Mouse (Mus musculus): Measurements from ENCODE around the gene Zfyve9. TPM values are rescaled to one million over a fixed set of nuclear protein-coding genes. Genes with fewer than 3 reads are reported as not detected.

Zfyve9 gene
- total RNA-seq, 2 experiments from 2014 or later = 0.15 to 0.33 TPM

DNA sequence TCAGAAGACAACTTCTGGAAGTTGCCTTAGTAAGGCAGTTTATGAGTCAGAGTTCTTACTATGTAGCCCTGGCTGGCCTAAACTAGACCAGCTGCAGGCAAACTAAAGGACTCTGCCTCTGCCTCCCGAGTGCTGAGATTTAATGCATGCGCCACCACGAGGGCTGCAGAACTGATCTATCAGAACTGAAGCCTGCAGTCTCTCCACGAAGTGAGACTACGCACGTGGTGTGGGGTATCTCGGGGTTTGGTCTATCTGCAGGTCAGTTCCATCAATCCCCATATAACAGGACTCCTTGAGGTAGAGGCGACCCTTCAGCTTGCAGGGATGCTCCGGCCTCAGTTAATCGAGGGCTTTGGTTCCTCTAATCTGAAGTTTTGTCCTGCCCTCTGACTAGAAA is 161.4 kb downstream of the Zfyve9 start:
- ATAC-seq (replicated peaks; ENCODE audit: poor library complexity) = peak; percentile 10

DNA sequence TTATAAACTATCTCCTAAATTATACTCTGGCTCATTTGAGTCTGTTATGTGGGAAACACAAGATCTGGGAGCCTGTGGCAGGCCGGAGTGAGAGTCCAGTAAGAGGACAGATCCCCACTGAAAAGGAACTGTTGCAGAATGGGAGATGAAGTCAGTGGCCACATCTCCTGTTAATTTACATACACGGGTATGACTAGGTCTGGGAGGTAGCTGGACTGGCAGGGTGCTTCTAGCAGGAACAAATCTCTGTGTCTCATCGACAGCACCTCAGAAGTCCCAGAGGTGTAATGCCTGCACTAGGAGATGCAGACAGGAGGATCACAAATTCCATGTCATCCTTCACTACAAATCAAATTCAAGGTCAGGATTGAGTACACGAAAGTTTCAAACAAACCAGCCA is 162.0 kb downstream of the Zfyve9 start:
- ATAC-seq (replicated peaks; ENCODE audit: poor library complexity) = no peak

DNA sequence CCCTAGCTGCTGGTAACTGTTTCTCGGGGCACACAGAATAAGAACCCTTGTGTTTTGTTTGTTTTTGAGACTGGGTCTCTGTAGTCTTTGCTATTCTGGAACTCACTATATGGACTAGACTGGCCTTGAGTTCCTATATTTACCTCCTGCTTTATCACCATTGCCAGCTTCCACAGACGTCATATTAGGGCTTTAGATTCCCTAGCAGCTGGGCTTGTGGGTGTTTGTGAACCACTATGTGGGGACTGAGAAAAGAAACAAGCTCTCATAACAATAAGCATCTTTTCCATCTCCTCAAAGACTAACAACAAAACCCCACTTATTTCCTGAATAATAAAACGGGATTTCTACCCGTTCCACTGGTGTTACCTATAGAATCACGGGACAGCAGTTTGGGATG is 169.7 kb downstream of the Zfyve9 start:
- no peak for ATAC-seq (replicated peaks; ENCODE audit: poor library complexity)

DNA sequence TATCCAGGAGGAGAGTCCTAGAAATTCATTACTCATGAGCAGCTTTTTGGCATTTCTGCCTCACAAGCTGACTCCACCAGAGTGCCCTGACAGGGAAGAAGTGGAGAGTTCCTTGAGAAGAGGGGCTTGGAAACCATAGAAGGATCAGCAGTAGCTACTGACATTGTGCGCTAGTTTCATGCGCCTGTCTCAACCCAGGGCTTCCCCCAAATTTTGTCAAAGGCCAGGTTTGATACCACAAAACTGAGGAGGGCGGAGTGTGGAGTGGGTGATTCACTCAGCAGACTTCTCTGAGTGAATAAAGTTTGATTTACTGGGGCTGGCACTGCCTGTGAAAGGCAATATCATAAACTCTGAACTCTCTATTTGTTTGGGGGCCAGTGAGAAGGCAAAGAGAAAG is 171.9 kb downstream of the Zfyve9 start:
- ATAC-seq (replicated peaks; ENCODE audit: poor library complexity) = no peak

DNA sequence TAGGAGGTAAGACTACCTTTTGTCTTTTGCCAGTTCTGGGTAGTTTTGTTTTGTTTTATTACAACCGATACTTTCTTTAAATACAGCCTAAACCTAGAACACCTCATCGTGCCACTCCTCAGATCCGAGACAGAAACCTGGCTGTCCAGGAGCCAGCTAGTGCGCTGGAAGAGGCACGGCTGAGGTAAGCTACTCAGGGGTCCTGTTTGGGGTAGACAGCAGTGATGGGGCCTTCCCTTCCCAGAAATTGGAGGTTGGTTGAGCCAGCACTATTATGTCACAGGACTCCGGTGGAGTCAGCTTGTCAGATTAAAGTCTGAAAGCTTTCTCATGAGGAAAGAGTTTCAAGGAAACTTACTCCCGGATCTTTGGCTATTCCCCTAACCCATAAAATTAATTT is 178.7 kb downstream of the Zfyve9 start:
- ATAC-seq (replicated peaks; ENCODE audit: poor library complexity) = no peak

DNA sequence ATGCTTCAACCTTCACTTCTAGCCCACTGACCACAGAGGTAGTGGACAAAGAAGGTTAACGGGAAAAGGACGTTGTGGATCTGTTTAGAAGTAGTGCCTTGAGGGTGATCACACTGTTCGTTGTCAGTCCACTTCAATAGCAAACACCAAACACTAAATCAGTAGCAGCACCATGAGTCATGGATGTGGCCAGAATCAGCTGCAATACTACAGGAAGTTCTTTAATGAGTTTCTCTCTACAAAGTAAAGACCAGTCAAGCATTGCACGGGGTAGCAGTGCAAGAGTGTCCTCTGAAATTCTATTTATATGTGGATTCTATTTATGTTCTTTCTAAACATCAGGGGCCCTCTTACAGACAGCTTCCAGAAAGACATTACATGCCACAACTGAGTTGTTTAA is 182.3 kb downstream of the Zfyve9 start:
- no peak for ATAC-seq (replicated peaks; ENCODE audit: poor library complexity)

DNA sequence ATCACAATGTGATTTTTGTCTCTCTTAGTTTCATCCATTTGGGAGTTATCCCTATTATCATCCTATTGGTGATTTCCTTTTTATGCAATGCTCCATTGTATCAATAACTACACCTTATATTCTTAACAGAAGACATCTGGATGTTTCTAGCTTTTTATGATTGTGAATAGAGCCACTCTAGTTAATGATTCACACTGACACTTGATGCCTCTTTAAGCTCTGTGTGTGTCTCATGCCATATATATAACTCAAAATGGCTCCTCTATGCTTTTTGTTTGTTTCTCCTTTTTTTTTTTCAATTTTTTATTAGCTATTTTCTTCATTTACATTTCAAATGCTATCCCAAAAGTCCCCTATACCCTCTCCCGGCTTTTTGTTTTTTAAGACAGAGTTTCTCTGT is 184.8 kb downstream of the Zfyve9 start:
- no peak for ATAC-seq (replicated peaks; ENCODE audit: poor library complexity)

DNA sequence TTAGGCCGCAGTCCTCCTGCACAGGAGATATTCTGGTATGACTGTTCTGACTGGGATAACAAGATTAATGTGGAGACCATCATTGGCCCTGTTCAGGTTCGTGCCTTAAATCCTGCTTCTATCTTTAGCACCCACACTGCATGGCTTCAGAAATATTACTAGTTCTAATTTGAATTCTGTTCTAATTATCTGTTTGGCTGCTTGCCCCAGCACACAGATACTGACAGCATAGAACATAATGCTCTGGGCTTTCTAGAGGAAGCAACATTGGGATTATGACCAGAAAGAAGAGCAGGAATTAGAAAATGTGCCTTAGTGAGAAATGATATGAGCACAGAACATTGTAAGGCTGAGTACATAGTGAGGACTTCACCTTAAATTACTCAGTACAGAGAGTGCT is 187.2 kb downstream of the Zfyve9 start:
- ATAC-seq (replicated peaks; ENCODE audit: poor library complexity) = no peak

Other genes with a start within 250 kb of the Zfyve9 start
- gene Prpf38a, start 201.5 kb downstream of the Zfyve9 start, total RNA-seq (2015) = 69.1 and 69.9 TPM in 2 replicates
- 133 and 134 TPM in 2 replicates for gene Prpf38a, start 201.5 kb downstream of the Zfyve9 start, total RNA-seq (2017)
- gene Orc1, start 201.4 kb downstream of the Zfyve9 start, total RNA-seq (2015) = 13.6 and 16.4 TPM in 2 replicates
- 10.5 and 12.2 TPM in 2 replicates for gene Orc1, start 201.4 kb downstream of the Zfyve9 start, total RNA-seq (2017)
- 16.8 and 18.6 TPM in 2 replicates for gene Cc2d1b, start 160.9 kb downstream of the Zfyve9 start, total RNA-seq (2015)
- gene Cc2d1b, start 160.9 kb downstream of the Zfyve9 start, total RNA-seq (2017) = 28.3 and 44.0 TPM in 2 replicates
- not detected in 2 replicates for gene 3110021N24Rik, start 61.1 kb downstream of the Zfyve9 start, total RNA-seq (2015)
- gene 3110021N24Rik, start 61.1 kb downstream of the Zfyve9 start, total RNA-seq (2017) = not detected in 2 replicates
- gene Btf3l4, start 52.8 kb upstream of the Zfyve9 start, total RNA-seq (2015) = 92.8 and 111 TPM in 2 replicates
- 68.1 and 77.3 TPM in 2 replicates for gene Btf3l4, start 52.8 kb upstream of the Zfyve9 start, total RNA-seq (2017)
- 74.7 and 75.3 TPM in 2 replicates for gene Txndc12, start 53.8 kb upstream of the Zfyve9 start, total RNA-seq (2015)
- 87.4 and 88.7 TPM in 2 replicates for gene Txndc12, start 53.8 kb upstream of the Zfyve9 start, total RNA-seq (2017)
- gene Kti12, start 67.0 kb upstream of the Zfyve9 start, total RNA-seq (2015) = 43.7 and 55.5 TPM in 2 replicates
- 28.8 and 29.2 TPM in 2 replicates for gene Kti12, start 67.0 kb upstream of the Zfyve9 start, total RNA-seq (2017)
- gene A730015C16Rik, start 67.8 kb upstream of the Zfyve9 start, total RNA-seq (2015) = 0.22 and 0.46 TPM in 2 replicates
- gene A730015C16Rik, start 67.8 kb upstream of the Zfyve9 start, total RNA-seq (2017) = 0.37 and 0.71 TPM in 2 replicates
- 0.30 TPM in 1 of 2 replicates, not detected in the other for gene Rab3b, start 98.3 kb upstream of the Zfyve9 start, total RNA-seq (2015)
- not detected in 2 replicates for gene Rab3b, start 98.3 kb upstream of the Zfyve9 start, total RNA-seq (2017)
- gene Nrd1, start 219.9 kb upstream of the Zfyve9 start, total RNA-seq (2015) = 122 and 166 TPM in 2 replicates
- 98.6 and 103 TPM in 2 replicates for gene Nrd1, start 219.9 kb upstream of the Zfyve9 start, total RNA-seq (2017)